Mouse (Mus musculus) ES-E14 (cell line): Measurements from ENCODE around the gene Ankmy1.

Source experiments
- CHD2 ChIP-seq: IDR thresholded peaks from 2 replicates; pipeline ENCODE4 v1.6.1; 2014; ENCODE audit warnings: mild to moderate bottlenecking, low read depth, low read length, inconsistent platforms
- HCFC1 ChIP-seq: IDR thresholded peaks from 2 replicates; pipeline ENCODE4 v1.6.1; 2012; ENCODE audit warnings: low read length, inconsistent platforms, borderline replicate concordance; ENCODE audit not compliant: insufficient read depth
- MAFK ChIP-seq: IDR thresholded peaks from 2 replicates; pipeline ENCODE4 v1.6.1; 2014; ENCODE audit warnings: mild to moderate bottlenecking, low read depth, low read length, inconsistent platforms; ENCODE audit not compliant: insufficient read depth
- ZC3H11A ChIP-seq: IDR thresholded peaks from 2 replicates; pipeline ENCODE4 v1.6.1; 2012; ENCODE audit warnings: low read depth, mild to moderate bottlenecking, inconsistent platforms, low read length, borderline replicate concordance
- ZNF384 ChIP-seq: IDR thresholded peaks from 2 replicates; pipeline ENCODE4 v1.6.1; 2012; ENCODE audit warnings: low read depth, low read length, inconsistent platforms

DNA sequence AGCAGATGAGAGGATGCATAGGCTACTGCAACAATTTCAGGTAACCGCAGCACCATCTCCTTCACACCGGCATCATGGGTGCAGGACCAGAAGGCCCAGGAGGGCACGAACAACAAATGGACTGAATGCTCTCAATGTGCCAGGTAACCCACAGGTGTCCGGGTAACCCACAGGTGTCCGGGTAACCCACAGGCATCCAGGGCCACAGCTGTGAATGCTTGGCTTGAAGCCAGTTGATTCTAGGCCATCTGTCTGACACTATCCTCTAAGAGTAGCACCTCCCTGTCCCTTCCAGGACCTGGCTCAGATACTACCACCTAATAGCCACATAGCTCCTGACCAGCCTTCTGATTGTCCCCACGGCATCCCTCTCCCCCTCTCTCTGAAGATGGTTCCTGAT is 20.7 kb downstream of the Ankmy1 start:
- TF ChIP-seq CHD2 (no peak), MAFK (no peak), ZNF384 (no peak), HCFC1 (no peak), ZC3H11A (no peak)
